Mouse (Mus musculus) embryonic facial prominence, embryonic 11.5 days (tissue): Measurements from ENCODE around the gene Mroh7. TPM values are rescaled to one million over a fixed set of nuclear protein-coding genes. Genes with fewer than 3 reads are reported as not detected.

Experiments
- ATAC-seq: fragments of 200-750 bp; cut with Nextera tagmentation; replicated peaks from 2 replicates; pipeline ENCODE4 v1.8.0; 2017; ENCODE audit warnings: low read depth; ENCODE audit not compliant: insufficient number of reproducible peaks, low FRiP score, low TSS enrichment
- DNase-seq: peaks from one replicate; pipeline ENCODE4 v3.0.0-alpha.2; 2015; ENCODE audit warnings: low spot score
- H3K27ac ChIP-seq: fragments of 300-500 bp; sonication (generic); replicated peaks from 2 replicates; pipeline ENCODE4 v1.5.1; 2014; ENCODE audit warnings: mild to moderate bottlenecking, low read depth, low read length, control low read depth
- H3K27me3 ChIP-seq: fragments of 300-500 bp; sonication (generic); 2 replicates; pipeline ENCODE4 v1.6.1; 2014; ENCODE audit warnings: mild to moderate bottlenecking, low read length, moderate library complexity, mixed read lengths; ENCODE audit not compliant: control insufficient read depth, insufficient read depth
- H3K36me3 ChIP-seq: fragments of 300-500 bp; sonication (generic); replicated peaks from 2 replicates; pipeline ENCODE4 v1.6.1; 2014; ENCODE audit warnings: low read depth, mild to moderate bottlenecking, low read length, moderate library complexity, mixed read lengths; ENCODE audit not compliant: control insufficient read depth, insufficient read depth
- H3K4me1 ChIP-seq: fragments of 300-500 bp; sonication (generic); 2 replicates; pipeline ENCODE4 v1.6.1; 2014; ENCODE audit warnings: low read length, mixed read lengths; ENCODE audit not compliant: control insufficient read depth, insufficient read depth
- H3K4me2 ChIP-seq: fragments of 300-500 bp; sonication (generic); 2 replicates; pipeline ENCODE4 v1.6.1; 2014; ENCODE audit warnings: low read depth, mild to moderate bottlenecking, control low read depth, low read length, moderate library complexity
- H3K4me3 ChIP-seq: fragments of 300-500 bp; sonication (generic); 2 replicates; pipeline ENCODE4 v1.5.1; 2014; ENCODE audit warnings: low read depth, low read length, control low read depth
- H3K9ac ChIP-seq: fragments of 300-500 bp; sonication (generic); replicated peaks from 2 replicates; pipeline ENCODE4 v1.6.1; 2014; ENCODE audit warnings: mild to moderate bottlenecking, control low read depth, low read length
- H3K9me3 ChIP-seq: fragments of 300-500 bp; sonication (generic); replicated peaks from 2 replicates; pipeline ENCODE4 v1.6.1; 2016; ENCODE audit warnings: mild to moderate bottlenecking, low read length, inconsistent platforms, mixed read lengths; ENCODE audit not compliant: control insufficient read depth
- WGBS: fragments of 180-500 bp; shearing (Covaris S2); extraction: QIAGEN DNeasy Blood & Tissue Kit; methylation state at CpG from one replicate; pipeline ENCODE4 v1.1.7; 2014; 5-methylcytosine and 5-hydroxymethylcytosine counted together
- polyA plus RNA-seq: library from polyadenylated mRNA; unstranded; fragments of >200 nt; fragmentation: Nextera tagmentation; extraction: Ambion mirVana; gene quantifications from 2 replicates; pipeline ENCODE4 v1.2.1, GENCODE M21; 2014

The Mroh7 gene
- polyA plus RNA-seq, 1 experiment from 2014 or later: not detected

GRCm38 (mm10) chr4:106693841-106694430, 36.8 kb downstream of the Mroh7 start:
- Histone ChIP-seq H3K4me1 (no peaks in the 10 kb centered on the region), H3K9ac (no peak overlapping the region), H3K4me2 (no peak overlapping the region), H3K36me3 (no peaks in the 10 kb centered on the region), H3K9me3 (no peaks in the 10 kb centered on the region), H3K27me3 (no peaks in the 10 kb centered on the region), H3K4me3 (no peak overlapping the region), H3K27ac (no peak overlapping the region)
- no peak for ATAC-seq
- DNase-seq: no peak
- WGBS: 81% methylated on average over 15 of the region's 15 CpGs

DNA sequence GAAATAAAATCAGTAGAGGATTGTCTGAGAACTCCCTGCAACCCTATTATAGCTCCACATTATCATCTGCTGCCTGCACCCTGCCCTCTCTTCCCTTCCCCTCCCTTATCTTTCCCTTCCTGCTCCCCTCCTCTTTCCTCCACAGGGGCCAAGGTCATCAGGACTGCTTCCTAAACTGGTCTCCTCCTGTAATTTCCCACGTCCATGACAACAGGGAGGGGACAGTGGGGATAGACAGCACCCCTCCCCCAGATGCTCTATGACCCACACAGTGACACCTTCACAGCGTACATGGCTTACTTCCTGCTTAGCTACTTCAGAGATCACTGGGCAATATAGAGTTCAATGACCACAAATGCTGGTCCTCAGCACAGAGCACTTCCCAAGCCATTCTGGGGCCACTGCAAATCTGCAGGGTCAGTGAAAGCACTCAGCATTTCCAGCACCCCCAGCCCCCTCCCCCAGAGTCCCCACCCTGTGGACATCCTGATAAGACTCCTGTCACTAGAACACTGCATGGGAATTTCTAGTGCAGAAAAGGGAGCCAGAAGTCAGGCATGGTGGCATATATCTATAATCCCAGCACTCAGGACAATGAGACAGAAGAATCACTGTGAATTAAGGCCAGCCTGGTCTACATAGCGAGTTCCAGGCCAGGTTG, 42.0 kb downstream of the Mroh7 start:
- no peak overlapping the region for H3K27ac ChIP-seq
- no peaks in the 10 kb centered on the region for H3K4me1 ChIP-seq
- H3K36me3 ChIP-seq: no peaks in the 10 kb centered on the region
- H3K4me3 ChIP-seq: no peak overlapping the region
- DNase-seq (no peak), ATAC-seq (no peak)
- no peaks in the 10 kb centered on the region for H3K27me3 ChIP-seq
- H3K9ac ChIP-seq: no peak overlapping the region
- WGBS: 45% methylated on average over 3 of the region's 3 CpGs
- no peaks in the 10 kb centered on the region for H3K9me3 ChIP-seq
- no peak overlapping the region for H3K4me2 ChIP-seq

GRCm38 (mm10) chr4:106680955-106681354, 49.8 kb downstream of the Mroh7 start:
- no peak overlapping the region for H3K9ac ChIP-seq
- no peak overlapping the region for H3K4me2 ChIP-seq
- peaks cover 2% of the 10 kb centered on the region; the same call in 1 of the 2 replicates for H3K36me3 ChIP-seq
- no peaks in the 10 kb centered on the region for H3K4me1 ChIP-seq
- no peak for ATAC-seq
- no peaks in the 10 kb centered on the region for H3K27me3 ChIP-seq
- WGBS: 62% methylated on average over 2 of the region's 2 CpGs
- H3K9me3 ChIP-seq: no peaks in the 10 kb centered on the region
- no peak for DNase-seq
- H3K27ac ChIP-seq: no peak overlapping the region
- no peak overlapping the region for H3K4me3 ChIP-seq

DNA sequence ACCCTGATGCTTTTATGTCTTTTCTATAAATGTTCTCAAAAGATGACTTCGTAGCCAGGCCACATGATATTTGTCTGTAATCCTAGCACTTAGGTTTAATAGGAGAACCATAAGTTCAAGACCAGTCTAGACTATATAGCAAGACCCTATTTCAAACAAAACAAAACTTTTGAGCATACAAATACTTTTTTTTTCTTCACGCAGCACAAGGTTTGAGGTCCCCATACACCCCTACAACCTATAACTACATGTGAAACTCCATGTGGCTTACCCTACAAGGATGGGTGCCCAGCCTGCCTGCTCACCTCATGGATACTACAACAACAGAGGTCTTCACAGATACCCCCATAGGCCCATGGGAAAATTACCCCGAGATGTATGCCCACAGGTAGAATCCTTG, 51.6 kb downstream of the Mroh7 start:
- DNase-seq (no peak), ATAC-seq (peak; percentile 56; the same call in 1 of the 2 replicates)
- H3K36me3 ChIP-seq: peaks cover 2% of the 10 kb centered on the region; the same call in 1 of the 2 replicates
- H3K27me3 ChIP-seq: no peaks in the 10 kb centered on the region
- 46% methylated on average over 3 of the region's 3 CpGs for WGBS
- no peak overlapping the region for H3K9ac ChIP-seq
- H3K9me3 ChIP-seq: no peaks in the 10 kb centered on the region
- H3K4me1 ChIP-seq: no peaks in the 10 kb centered on the region
- H3K4me2 ChIP-seq: no peak overlapping the region
- no peak overlapping the region for H3K27ac ChIP-seq
- peak overlapping the region; percentile 88; the same call in 1 of the 2 replicates for H3K4me3 ChIP-seq

GRCm38 (mm10) chr4:106678442-106679118, 52.1 kb downstream of the Mroh7 start, which contains the start of gene Ttc4:
TSS of gene Ttc4 (minus strand) at chr4:106678944.
- ATAC-seq (peak; percentile 95), DNase-seq (peak; percentile 95)
- Histone ChIP-seq H3K4me2 (peak within 1 kb of the TSS; percentile 78), H3K9ac (peak within 1 kb of the TSS; percentile 90), H3K4me3 (peak within 1 kb of the TSS; percentile 88), H3K27ac (no peak within 1 kb of the TSS; the same call in 1 of the 2 replicates), H3K27me3 (no peaks in the 10 kb centered on the region), H3K9me3 (no peaks in the 10 kb centered on the region), H3K4me1 (no peaks in the 10 kb centered on the region), H3K36me3 (peaks cover 2% of the 10 kb centered on the region; the same call in 1 of the 2 replicates)
- WGBS: under 1% methylated on average over 43 of the region's 43 CpGs

DNA sequence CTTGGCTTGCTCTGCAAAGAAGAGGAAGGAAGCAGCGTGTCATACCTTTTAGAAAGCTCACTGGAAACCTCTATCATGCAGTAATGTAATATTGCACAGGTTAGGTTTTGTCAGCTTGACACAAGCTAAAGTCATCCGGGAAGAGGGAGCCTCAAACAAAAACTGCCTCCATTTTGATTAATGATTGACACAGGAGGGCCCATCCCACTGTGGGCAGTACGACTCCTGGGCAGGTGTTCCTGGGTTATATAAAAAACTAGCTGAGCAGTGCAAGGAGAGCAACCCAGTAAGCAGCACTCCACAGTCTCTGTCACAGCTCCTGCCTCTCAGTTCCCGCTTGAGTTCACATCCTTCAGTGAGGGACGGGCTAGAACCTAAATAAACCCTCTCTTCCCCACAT, 54.0 kb downstream of the Mroh7 start:
- H3K9me3 ChIP-seq: no peaks in the 10 kb centered on the region

GRCm38 (mm10) chr4:106666546-106666945, 64.2 kb downstream of the Mroh7 start:
- Histone ChIP-seq H3K9ac (no peak overlapping the region), H3K9me3 (no peaks in the 10 kb centered on the region), H3K4me2 (no peak overlapping the region), H3K27ac (no peak overlapping the region), H3K4me3 (no peak overlapping the region), H3K36me3 (peaks cover 31% of the 10 kb centered on the region), H3K27me3 (no peaks in the 10 kb centered on the region), H3K4me1 (no peaks in the 10 kb centered on the region)
- 98% methylated on average over 2 of the region's 2 CpGs for WGBS
- DNase-seq (no peak), ATAC-seq (no peak)

More for the DNA sequence above, 54.0 kb downstream of the Mroh7 start:
- DNase-seq: no peak
- WGBS: 92% methylated on average over 5 of the region's 5 CpGs
- Histone ChIP-seq H3K27ac (no peak overlapping the region), H3K36me3 (peaks cover 2% of the 10 kb centered on the region; the same call in 1 of the 2 replicates), H3K4me1 (no peaks in the 10 kb centered on the region), H3K27me3 (no peaks in the 10 kb centered on the region), H3K4me2 (no peak overlapping the region), H3K9ac (no peak overlapping the region), H3K4me3 (no peak overlapping the region)
- ATAC-seq: no peak

- no peak for ATAC-seq
- Histone ChIP-seq H3K4me2 (no peak overlapping the region), H3K9me3 (no peaks in the 10 kb centered on the region), H3K27ac (no peak overlapping the region), H3K36me3 (peaks cover 29% of the 10 kb centered on the region), H3K4me3 (no peak overlapping the region), H3K9ac (no peak overlapping the region), H3K4me1 (no peaks in the 10 kb centered on the region), H3K27me3 (no peaks in the 10 kb centered on the region)
- WGBS: 92% methylated on average over 10 of the region's 10 CpGs
- no peak for DNase-seq
These were observed 65.1 kb downstream of the Mroh7 start for GRCm38 (mm10) chr4:106665673-106666072.
